Mouse (Mus musculus) small intestine, adult 10 weeks (tissue): Measurements from ENCODE around the gene Gm3952. TPM values are rescaled to one million over a fixed set of nuclear protein-coding genes. Genes with fewer than 3 reads are reported as not detected.

Experiments used
- polyA plus RNA-seq: library from polyadenylated mRNA; stranded (reverse); fragments of 350-450 nt; fragmentation: Illumina TruSeq; extraction: RNeasy Lipid Tissue Mini Kit (QIAGEN cat#74804); gene quantifications from one replicate; pipeline ENCODE4 v1.2.3, GENCODE M21; 2014; ENCODE audit warnings: low replicate concordance

The Gm3952 gene
- not detected for polyA plus RNA-seq

GRCm38 (mm10) chr8:128798594-128798993 lies at the start of gene Gm3952:
Gm3952 (minus strand) TSS chr8:128798694.

Other genes with a start within 250 kb of the Gm3952 start
- gene Itgb1, start 113.0 kb downstream of the Gm3952 start, polyA plus RNA-seq, result 361 TPM